Mouse (Mus musculus): ENCODE results near the gene Setmar.

Setmar gene

GRCm38 (mm10) chr6:108114971-108115370, 50.1 kb downstream of the Setmar start:
- no peak for DNase-seq (ENCODE audit: low read depth, low spot score)

GRCm38 (mm10) chr6:108117881-108118280, 53.0 kb downstream of the Setmar start:
- DNase-seq (ENCODE audit: low read depth, low spot score): no peak

- DNase-seq (ENCODE audit: low read depth, low spot score): no peak
These were observed 60.6 kb downstream of the Setmar start for GRCm38 (mm10) chr6:108125474-108125873.

- DNase-seq (ENCODE audit: low read depth, low spot score): no peak
These were observed 61.8 kb downstream of the Setmar start for GRCm38 (mm10) chr6:108126631-108127030.

All from ZHBTc4 (cell line).